ENCODE assay signal across 11 mouse cellular contexts in genomic region chr9:34421956-34422355, GRCm38 (mm10).
"Had no signal": no experiment of that assay in that cellular context is flagged by ENCODE, and none has a peak within 500 bp of the region (broad histone marks: within the 10 kb centered on the region; RNA-seq: fewer than 3 reads in every experiment).

No protein-coding gene starts in this region.

- H3K4me3 ChIP-seq: kidney, embryonic 15.5 days; limb, embryonic 15.5 days; liver, embryonic 12.5 days; midbrain, embryonic 12.5 days; neural tube, embryonic 13.5 days had no signal

- DNase-seq: kidney, postnatal 14 days; retina, postnatal 1 day; right cerebral cortex, postnatal 4 days; spleen, adult 18-20 months; thymus, adult 18-20 months; thymus, postnatal 14 days had no signal

- H3K27me3 ChIP-seq: kidney, embryonic 15.5 days; limb, embryonic 15.5 days; liver, embryonic 12.5 days; midbrain, embryonic 12.5 days; neural tube, embryonic 13.5 days had no signal

- H3K9ac ChIP-seq: kidney, embryonic 15.5 days; limb, embryonic 15.5 days; liver, embryonic 12.5 days; midbrain, embryonic 12.5 days; neural tube, embryonic 13.5 days had no signal

- H3K36me3 ChIP-seq: kidney, embryonic 15.5 days; limb, embryonic 15.5 days; liver, embryonic 12.5 days; midbrain, embryonic 12.5 days; neural tube, embryonic 13.5 days had no signal

- H3K4me2 ChIP-seq: kidney, embryonic 15.5 days; limb, embryonic 15.5 days; liver, embryonic 12.5 days; midbrain, embryonic 12.5 days; neural tube, embryonic 13.5 days had no signal

- ATAC-seq: liver, embryonic 12.5 days had no signal

- H3K4me1 ChIP-seq: kidney, embryonic 15.5 days; limb, embryonic 15.5 days; liver, embryonic 12.5 days; midbrain, embryonic 12.5 days; neural tube, embryonic 13.5 days had no signal

- H3K9me3 ChIP-seq: kidney, embryonic 15.5 days; limb, embryonic 15.5 days; liver, embryonic 12.5 days; midbrain, embryonic 12.5 days; neural tube, embryonic 13.5 days had no signal

- H3K27ac ChIP-seq: kidney, embryonic 15.5 days; limb, embryonic 15.5 days; liver, embryonic 12.5 days; midbrain, embryonic 12.5 days; neural tube, embryonic 13.5 days had no signal
